Comparison of ENCODE assay signal across 27 mouse cellular contexts in genomic region chr6:8458596-8458995, GRCm38 (mm10).
"Had no signal": no experiment of that assay in that cellular context is flagged by ENCODE, and none has a peak within 500 bp of the region (broad histone marks: within the 10 kb centered on the region; RNA-seq: fewer than 3 reads in every experiment).

No protein-coding gene starts in this region.

- H3K9me3 ChIP-seq: heart, embryonic 15.5 days; hindbrain, embryonic 13.5 days; hindbrain, embryonic 15.5 days; liver, embryonic 12.5 days had no signal

- DNase-seq: gastrocnemius, postnatal 14 days; gastrocnemius, postnatal 36 days; heart, adult 11 months; heart, adult 2 months; heart, postnatal 14 days; heart, postnatal 36 days; kidney, adult 11 months; kidney, adult 2 months; kidney, adult 9 months; kidney, postnatal 14 days; kidney, postnatal 36 days; layer of hippocampus, adult 9-11 months; layer of hippocampus, postnatal 36 days; left cerebral cortex, postnatal 4 days; liver had no signal

- H3K4me3 ChIP-seq: heart, adult 2 months; heart, embryonic 13.5 days; heart, embryonic 15.5 days; hindbrain, embryonic 13.5 days; hindbrain, embryonic 15.5 days; kidney, embryonic 15.5 days; limb, embryonic 12.5 days; liver, embryonic 12.5 days had no signal

- H3K4me2 ChIP-seq: heart, embryonic 11.5 days; heart, embryonic 13.5 days; heart, embryonic 15.5 days; hindbrain, embryonic 13.5 days; hindbrain, embryonic 15.5 days; kidney, embryonic 15.5 days; limb, embryonic 12.5 days; liver, embryonic 12.5 days had no signal

- H3K9ac ChIP-seq: heart, embryonic 13.5 days; heart, embryonic 15.5 days; hindbrain, embryonic 13.5 days; hindbrain, embryonic 15.5 days; kidney, embryonic 15.5 days; limb, embryonic 12.5 days; liver, embryonic 12.5 days; liver, embryonic 14.5 days had no signal

- H3K4me1 ChIP-seq: heart, embryonic 13.5 days; heart, embryonic 15.5 days; hindbrain, embryonic 13.5 days; hindbrain, embryonic 15.5 days; kidney, embryonic 15.5 days; limb, embryonic 12.5 days; liver, embryonic 12.5 days had no signal

- H3K36me3 ChIP-seq: heart, embryonic 13.5 days; heart, embryonic 15.5 days; hindbrain, embryonic 13.5 days; hindbrain, embryonic 15.5 days; kidney, embryonic 15.5 days; limb, embryonic 12.5 days; liver, embryonic 12.5 days had no signal

- H3K27me3 ChIP-seq: heart, embryonic 13.5 days; heart, embryonic 15.5 days; hindbrain, embryonic 13.5 days; hindbrain, embryonic 15.5 days; kidney, embryonic 15.5 days; limb, embryonic 12.5 days; liver, embryonic 12.5 days had no signal

- H3K27ac ChIP-seq: heart, adult 2 months; heart, embryonic 13.5 days; heart, embryonic 15.5 days; hindbrain, embryonic 13.5 days; hindbrain, embryonic 15.5 days; hindbrain, postnatal 0 days; kidney, embryonic 15.5 days; kidney, postnatal 0 days; limb, embryonic 12.5 days; liver, embryonic 12.5 days; liver, embryonic 14.5 days had no signal

- ATAC-seq: hindbrain, postnatal 0 days; intestine, embryonic 16.5 days; liver, embryonic 12.5 days had no signal
